Mouse (Mus musculus): ENCODE measurements around the gene Evx1.

GRCm38 (mm10) chr6:52283896-52284295 lies 29.4 kb upstream of the Evx1 start:
- no peak for TF ChIP-seq CTCF (IDR thresholded peaks at IDR 0.05; ENCODE audit: borderline replicate concordance, extremely low read depth, insufficient read depth, insufficient read length)
- no peak for TF ChIP-seq POLR2A (IDR thresholded peaks at IDR 0.05; ENCODE audit: borderline replicate concordance, extremely low read depth, insufficient read depth, insufficient read length, poor library complexity, severe bottlenecking)
